Mouse (Mus musculus) neutrophil, adult 59 days (primary cell): ENCODE results near the gene Foxa1. TPM values are rescaled to one million over a fixed set of nuclear protein-coding genes. Genes with fewer than 3 reads are reported as not detected.

Source experiments
- total RNA-seq, 2 experiments: library from RNA; stranded (reverse); gene quantifications; 1 replicate in 1 of 2; 2 replicates in 1 of 2; pipeline ENCODE4 v1.2.4; 2023

The Foxa1 gene
- total RNA-seq, result not detected

GRCm38 (mm10) chr12:57546415-57547201 is at the start of gene Foxa1:
Gene Foxa1, minus strand, starts transcription at chr12:57546916.

GRCm38 (mm10) chr12:57563909-57564308 is 17.2 kb upstream of the Foxa1 start, which contains the start of gene Ttc6:
Gene Ttc6, plus strand, starts transcription at chr12:57564113.

Other genes starting within 250 kb of the Foxa1 start
- not detected for gene Ttc6, start 17.2 kb upstream of the Foxa1 start, total RNA-seq